Mouse (Mus musculus) adrenal gland, adult 18-20 months (tissue): ENCODE results near the gene Reep6. TPM values are rescaled to one million over a fixed set of nuclear protein-coding genes. Genes with fewer than 3 reads are reported as not detected.

Source experiments
- DNase-seq, 2 experiments: peaks; one replicate each; pipeline ENCODE4 v3.0.0; 2021 to 2022; ENCODE audit warnings: low spot score in 2 of 2
- total RNA-seq, 2 experiments: library from RNA; stranded (reverse); gene quantifications; 1 replicate in 1 of 2; 2 replicates in 1 of 2; pipeline ENCODE4 v1.2.3; 2021

The Reep6 gene
- total RNA-seq, 2 experiments from 2014 or later: 10.2 to 20.8 TPM

DNA sequence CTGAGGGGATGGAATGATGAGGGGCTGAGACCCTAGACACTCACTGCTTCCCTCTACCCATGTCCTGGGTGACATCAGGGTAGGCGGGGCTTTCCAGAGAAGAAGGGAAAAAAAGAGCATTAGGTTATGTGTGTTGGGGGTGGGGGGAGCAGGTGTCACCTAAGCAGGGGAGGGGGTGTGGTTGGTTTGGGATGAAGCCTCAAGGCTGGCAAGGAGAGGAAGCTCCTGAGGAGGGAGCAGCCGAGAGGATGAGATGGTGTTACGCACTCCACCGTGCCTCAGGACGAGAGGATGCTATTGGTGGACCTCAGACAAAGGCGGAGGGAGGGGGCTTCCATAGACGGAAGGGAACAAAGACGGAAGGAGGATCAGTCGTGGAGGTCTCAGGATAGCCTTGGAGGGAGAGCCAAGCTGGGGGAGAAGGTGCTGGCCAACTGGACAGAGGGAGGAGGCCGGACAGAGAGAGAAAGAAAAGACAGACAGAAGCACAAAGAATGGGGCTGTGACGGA, 29.0 kb upstream of the Reep6 start:
- DNase-seq: no peak

DNA sequence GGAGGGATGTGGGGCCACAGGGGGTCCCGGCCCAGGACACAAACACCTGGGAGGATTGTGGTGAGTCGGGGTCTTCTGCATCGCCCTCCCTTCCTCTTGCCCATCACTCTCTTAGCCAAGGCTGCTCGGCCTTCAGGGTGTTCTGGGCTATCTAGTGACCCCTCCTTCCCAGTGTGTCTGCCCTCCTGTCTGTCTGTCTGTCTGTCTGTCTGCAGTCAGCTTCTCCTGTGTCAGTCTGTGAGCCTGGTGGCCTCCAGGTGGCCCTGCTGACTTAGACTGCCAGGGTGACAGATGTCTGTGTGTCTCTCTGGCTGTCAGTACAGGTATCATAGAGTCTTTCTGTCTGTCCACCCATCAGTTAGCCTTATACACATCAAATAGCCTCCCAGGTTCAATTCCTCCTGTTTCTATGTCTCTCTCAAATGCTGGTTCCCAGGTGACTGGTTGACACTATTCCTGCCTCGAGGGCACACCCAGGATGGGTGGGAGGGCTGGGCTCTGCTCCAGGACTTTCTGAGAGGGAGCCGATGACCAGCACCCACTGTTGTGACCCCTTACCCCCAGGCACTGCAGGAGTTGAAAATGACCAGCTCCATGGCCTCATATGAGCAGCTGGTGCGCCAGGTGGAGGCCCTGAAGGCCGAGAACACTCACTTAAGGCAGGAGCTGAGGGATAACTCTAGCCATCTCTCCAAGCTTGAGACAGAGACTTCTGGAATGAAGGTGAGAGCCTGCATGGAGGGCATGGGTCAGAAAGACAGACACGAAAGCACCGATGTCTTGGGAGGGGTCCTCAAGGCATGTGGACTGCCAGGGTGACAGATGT, 28.3 kb upstream of the Reep6 start:
- no peak for DNase-seq

DNA sequence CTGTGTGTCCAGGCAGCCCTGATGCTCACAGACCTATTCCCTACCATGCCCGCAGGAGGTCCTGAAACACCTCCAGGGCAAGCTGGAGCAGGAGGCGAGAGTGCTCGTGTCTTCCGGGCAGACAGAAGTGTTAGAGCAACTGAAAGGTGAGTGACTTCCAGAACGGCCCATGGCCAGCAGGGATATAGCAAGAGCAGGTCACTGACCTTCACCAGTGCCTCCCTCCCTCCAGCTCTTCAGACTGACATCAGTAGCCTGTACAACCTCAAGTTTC, 27.7 kb upstream of the Reep6 start:
- no peak for DNase-seq

- DNase-seq: peak in 1 of 2 experiments; percentile 66
These were observed 27.3 kb upstream of the Reep6 start for GRCm38 (mm10) chr10:80302471-80302881.

DNA sequence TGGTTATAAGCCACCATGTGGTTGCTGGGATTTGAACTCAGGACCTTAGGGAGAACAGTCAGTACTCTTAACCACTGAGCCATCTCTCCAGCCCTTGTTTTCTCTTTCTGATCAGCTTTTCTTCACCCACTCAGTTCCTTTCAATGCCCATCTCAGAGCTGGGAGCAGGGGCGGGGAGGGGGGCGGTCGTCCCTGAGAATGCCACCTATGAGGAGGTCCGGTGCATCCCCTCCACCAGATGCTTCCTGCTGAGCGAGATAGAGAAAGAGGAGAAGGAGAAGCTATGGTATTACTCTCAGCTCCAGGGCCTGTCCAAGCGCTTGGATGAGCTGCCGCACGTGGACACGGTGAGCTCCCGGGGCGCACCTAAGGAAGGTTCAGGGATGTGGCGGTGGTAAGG, 25.3 kb upstream of the Reep6 start:
- DNase-seq: no peak

DNA sequence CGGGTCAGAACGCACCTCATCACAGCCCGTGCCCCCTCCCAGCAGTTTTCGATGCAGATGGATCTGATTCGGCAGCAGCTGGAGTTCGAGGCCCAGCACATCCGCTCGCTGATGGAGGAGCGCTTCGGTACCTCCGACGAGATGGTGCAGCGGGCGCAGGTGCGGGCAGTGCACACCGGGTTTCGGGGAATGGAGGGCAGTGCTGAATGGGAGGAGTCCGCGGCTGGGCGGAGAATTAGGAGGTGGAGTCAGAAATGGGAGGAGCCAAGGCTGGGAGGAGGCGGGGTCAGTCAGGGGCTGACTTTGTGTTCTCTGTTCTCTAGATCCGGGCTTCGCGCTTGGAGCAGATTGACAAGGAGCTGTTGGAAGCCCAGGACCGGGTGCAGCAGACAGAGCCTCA, 24.9 kb upstream of the Reep6 start:
- DNase-seq: no peak

- DNase-seq: no peak
These were observed 18.2 kb upstream of the Reep6 start for GRCm38 (mm10) chr10:80311560-80311959.

DNA sequence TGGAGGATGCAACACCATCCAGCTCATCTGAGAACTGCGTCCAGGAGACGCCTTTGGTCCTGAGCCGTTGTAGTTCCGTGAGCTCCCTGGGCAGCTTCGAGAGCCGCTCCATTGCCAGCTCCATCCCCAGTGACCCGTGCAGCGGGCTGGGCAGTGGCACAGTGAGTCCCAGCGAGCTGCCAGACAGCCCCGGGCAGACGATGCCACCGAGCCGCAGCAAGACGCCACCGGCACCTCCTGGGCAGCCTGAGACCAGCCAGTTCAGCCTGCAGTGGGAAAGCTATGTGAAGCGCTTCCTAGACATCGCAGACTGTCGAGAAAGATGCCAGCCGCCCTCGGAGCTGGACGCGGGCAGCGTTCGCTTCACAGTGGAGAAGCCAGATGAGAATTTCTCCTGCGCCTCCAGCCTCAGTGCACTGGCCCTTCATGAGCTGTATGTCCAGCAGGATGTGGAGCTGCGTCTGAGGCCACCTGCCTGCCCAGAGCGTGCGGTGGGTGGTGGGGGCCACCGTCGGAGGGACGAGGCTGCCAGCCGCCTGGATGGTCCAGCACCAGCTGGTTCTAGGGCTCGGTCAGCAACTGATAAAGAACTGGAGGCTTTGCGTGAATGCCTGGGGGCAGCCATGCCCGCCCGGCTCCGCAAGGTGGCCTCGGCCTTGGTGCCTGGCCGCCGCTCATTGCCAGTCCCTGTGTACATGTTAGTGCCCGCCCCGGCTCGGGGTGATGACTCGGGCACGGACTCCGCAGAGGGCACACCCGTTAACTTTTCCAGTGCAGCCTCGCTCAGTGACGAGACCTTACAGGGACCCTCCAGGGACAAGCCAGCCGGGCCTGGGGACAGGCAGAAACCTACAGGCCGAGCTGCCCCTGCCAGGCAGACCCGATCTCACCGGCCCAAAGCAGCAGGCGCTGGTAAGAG, 16.9 kb upstream of the Reep6 start:
- no peak for DNase-seq

DNA sequence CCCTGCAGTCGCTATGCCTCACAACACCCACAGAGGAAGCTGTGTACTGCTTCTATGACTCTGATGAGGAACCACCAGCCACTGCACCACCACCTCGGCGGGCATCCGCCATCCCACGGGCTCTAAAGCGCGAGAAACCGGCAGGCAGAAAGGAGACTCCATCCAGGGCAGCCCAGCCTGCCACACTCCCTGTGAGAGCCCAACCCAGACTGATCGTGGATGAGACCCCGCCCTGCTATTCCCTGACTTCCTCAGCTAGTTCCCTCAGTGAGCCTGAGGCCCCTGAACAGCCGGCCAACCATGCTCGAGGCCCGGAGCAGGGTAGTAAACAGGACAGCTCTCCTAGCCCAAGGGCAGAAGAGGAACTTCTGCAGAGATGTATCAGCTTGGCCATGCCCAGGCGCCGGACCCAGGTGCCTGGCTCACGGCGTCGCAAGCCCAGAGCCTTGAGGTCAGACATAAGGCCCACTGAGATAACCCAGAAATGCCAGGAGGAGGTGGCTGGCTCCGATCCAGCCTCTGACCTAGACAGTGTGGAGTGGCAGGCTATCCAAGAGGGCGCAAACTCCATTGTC, 16.0 kb upstream of the Reep6 start:
- DNase-seq: no peak

GRCm38 (mm10) chr10:80314494-80315001, 15.2 kb upstream of the Reep6 start:
- DNase-seq: no peak

DNA sequence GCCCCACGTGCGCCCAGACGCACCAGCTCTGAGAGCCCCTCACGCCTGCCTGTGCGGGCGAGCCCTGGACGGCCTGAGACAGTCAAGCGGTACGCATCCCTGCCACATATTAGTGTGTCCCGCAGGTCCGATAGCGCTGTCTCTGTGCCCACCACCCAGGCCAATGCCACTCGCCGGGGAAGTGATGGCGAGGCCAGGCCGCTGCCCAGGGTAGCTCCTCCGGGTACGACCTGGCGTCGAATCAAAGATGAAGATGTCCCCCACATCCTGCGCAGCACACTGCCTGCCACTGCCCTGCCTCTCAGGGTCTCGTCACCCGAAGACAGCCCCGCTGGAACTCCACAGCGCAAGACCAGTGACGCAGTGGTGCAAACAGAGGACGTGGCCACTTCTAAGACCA, 14.4 kb upstream of the Reep6 start:
- no peak for DNase-seq

GRCm38 (mm10) chr10:80316359-80316781, 13.4 kb upstream of the Reep6 start:
- DNase-seq: no peak

DNA sequence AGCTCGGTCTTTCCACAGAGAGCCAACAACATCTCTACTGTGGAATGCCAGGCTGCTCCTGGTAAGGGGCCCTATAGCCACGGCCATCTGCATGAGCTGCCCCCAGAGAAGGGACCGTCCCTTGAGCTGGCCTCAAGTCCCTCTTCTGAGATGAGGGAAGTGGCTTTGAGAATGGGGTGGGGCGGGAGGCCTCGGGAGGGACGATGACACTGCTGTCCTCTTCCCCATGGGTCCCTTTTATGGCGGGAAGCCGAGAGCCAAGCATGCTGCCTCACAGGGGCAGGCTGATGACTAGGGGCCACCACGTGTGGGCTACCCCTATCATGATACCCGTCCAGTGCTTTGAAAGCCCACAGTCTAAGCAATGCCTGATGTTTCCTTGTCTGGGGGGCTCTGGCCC, 12.7 kb upstream of the Reep6 start:
- DNase-seq: no peak

GRCm38 (mm10) chr10:80320340-80320760, 9.4 kb upstream of the Reep6 start, which contains the start of gene 2310011J03Rik:
Gene 2310011J03Rik, minus strand, starts transcription at chr10:80320537.
- DNase-seq: peak; percentile 84

- no peak for DNase-seq
These were observed 8.6 kb upstream of the Reep6 start for GRCm38 (mm10) chr10:80321014-80321669.

DNA sequence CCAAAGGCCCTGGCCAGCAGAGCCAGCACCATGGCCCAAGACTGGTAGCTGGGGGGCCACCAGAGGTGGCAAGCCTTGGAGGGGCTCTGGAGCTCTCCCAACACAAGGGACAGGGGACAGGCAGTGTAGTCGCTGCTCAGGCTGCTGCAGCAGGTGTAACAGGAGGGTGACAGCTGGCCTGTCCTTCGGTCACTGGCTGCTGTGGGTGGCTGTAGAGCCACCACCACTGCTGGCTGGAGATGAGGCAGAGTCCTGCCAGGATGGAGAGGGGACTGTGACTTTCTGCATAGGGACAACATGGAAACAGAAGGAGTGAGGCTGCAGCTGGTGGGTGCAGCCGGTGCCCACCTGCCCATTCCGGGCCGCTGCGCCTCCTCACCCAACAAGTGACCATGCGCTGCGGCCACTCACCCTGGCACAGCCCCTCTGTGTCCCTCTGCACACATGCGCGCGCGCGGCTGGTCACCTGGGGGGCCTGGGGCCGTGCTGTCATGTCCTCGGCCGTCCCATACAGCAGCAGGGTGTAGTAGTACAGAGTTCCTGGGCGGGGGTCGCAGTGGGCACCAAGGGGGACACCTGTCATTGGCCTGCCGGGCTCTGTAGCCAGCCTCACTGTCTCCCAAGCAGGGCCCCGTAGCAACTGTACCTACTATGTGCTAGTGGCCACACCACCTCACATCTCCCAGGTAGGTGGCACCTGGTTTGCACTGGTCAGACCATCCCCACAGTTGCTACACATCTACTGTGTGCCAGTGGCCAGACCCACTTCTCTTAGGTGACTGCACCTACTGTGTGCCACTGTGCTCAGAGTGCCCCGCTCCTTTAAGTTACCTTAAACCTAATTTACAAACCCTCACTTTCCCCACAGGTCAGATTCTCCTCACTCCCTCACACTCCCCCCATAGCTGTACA, 7.8 kb upstream of the Reep6 start:
- DNase-seq: no peak

DNA sequence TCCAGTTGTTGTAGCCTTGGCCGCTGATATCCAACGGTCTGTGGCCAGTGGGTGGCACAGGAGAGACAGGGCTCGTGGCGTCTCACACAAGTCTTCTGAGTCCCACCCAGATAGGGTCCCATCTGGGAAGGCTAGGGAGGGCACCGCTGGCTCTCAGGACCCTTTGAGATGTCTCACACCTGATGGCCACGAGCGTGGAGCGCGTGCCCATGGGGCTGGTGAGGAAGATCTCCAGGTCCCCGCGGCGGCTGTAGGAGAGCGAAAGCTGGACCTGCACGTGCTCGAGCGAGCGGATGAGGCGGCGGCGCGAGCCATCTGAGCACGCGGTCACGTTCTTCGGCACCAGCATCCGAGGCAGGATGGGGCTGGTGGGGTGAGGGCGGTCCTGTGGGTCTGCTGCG, 6.9 kb upstream of the Reep6 start:
- DNase-seq: peak in 1 of 2 experiments; percentile 47

DNA sequence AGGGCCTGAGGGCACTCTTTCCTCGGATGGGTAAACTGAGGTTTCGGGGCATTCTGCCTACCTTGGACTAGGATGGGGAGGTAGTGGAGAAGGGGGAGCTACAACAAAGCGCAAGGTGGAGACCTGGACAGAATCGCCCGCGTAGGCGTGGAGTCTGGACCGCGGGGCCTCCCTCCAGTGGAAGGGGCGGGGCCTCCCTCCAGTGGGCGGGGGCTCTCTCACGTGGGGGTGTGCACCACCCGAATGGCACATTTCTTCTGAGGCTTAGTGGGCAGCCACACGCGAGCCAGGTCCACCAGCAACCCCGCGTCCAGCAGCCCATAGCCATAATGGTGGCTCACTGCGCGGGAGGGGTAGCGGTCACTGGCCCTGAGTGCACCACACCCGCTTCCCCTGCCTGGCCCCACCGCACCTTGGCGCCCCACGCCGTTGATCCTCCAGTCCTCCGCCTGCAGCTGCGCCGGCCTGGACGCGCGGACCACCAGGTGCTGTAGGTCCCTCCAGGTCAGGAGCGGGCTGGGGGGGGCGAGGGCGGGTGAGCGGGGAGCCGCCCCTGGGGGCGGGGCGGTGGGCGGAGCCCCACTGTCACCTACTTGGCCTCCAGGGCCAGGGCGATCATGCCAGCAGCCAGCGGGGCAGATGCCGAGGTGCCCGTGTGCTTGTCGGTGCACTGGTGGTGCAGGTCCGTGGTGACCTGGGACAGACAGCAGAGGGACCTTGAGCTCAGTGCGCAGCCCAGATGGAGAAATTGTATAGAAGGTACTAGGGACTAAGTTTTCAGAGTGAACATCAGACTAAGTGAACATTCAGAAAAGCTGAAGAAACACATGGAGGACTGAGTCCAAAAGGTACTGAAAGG, 6.3 kb upstream of the Reep6 start:
- DNase-seq: peak; percentile 78 to 81
